Mouse (Mus musculus): Measurements from ENCODE around the gene Aldh18a1.

DNA sequence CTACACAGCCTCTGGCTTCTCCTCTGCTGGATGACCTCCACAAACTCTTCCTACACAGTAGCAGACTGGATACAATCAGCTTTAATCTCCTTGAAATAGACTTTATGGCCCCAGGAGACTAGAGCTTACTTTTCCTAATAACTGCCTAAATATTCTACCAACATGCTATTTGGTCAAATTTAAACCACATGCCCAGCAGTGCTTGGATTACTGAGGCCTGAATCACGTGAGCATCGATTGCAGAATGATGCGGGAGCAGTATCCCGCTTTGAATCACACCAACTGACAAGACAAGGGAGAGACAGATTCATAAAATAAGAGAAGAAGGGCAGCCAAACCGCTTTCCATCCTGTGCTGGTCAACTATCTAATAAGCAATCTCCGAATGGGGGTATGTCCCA lies 39.9 kb downstream of the Aldh18a1 start:
- TF ChIP-seq CTCF (IDR thresholded peaks at IDR 0.05; ENCODE audit: control insufficient read depth, insufficient read depth, insufficient read length) (no peak), USF1 (IDR thresholded peaks at IDR 0.05; ENCODE audit: low read depth) (no peak), FOSL1 (IDR thresholded peaks at IDR 0.05; ENCODE audit: insufficient read depth, low read length, poor library complexity, severe bottlenecking) (no peak), MAX (IDR thresholded peaks at IDR 0.05) (no peak), MYOG (IDR thresholded peaks at IDR 0.05; ENCODE audit: control insufficient read depth, extremely low read depth, insufficient read length) (no peak), CEBPB (IDR thresholded peaks at IDR 0.05; ENCODE audit: low read depth) (no peak)
